Mouse (Mus musculus): ENCODE measurements at regions not wholly inside any gene's neighbourhood (a gene's known extent, or its start where the extent isn't known, plus 50 kb on each side); places are given as distances from the start of the nearest gene placed in this dataset.
"Not testable (repeated sequence)": the region's sequence is repeated elsewhere in the genome, so short reads cannot be mapped to it uniquely, and the experiment has no call there.

DNA sequence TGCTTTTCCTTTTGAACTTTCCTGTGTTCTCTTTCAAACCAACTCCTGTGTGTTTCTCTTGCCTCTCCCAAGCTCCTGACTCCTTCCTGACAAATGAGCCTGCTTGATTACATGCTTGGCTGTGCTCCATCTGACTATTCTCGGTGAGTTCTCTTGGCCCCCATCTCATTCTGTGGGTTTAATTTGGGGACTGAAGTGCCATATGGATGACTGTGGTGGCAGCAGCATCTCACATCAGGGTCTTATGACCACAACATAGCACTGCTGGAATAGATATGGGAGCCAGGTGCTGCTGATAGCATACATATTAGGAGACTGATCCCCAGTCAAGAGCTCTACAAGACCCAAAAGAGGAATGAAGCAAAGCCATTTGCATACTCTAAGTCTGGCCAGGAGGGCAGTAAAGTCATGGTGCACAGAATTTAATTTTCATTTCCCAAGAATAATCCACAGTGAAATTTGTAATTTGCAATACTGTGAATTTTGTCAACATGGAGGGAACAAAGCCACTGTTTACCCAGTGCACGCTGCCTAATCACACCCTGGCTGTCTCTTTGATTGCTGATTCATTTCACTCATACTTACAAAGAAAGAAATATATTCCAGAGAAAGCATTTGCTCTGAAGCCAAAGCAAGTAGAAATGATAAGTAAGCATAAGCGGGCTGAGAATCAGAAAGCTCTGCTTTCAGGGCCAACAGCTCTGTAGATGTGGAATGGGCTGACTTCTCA, 1478.4 kb upstream of the Gm7489 start:
- no peak for DNase-seq (ENCODE audit: low spot score in 2 of 2)

- DNase-seq (ENCODE audit: low spot score in 2 of 2) = no peak
Observed at GRCm38 (mm10) chr15:52412869-52413771, 1471.6 kb upstream of the Gm7489 start.

- DNase-seq (ENCODE audit: low spot score in 2 of 2) = no peak
Observed at GRCm38 (mm10) chr15:52425976-52426375, 1458.7 kb upstream of the Gm7489 start.

DNA sequence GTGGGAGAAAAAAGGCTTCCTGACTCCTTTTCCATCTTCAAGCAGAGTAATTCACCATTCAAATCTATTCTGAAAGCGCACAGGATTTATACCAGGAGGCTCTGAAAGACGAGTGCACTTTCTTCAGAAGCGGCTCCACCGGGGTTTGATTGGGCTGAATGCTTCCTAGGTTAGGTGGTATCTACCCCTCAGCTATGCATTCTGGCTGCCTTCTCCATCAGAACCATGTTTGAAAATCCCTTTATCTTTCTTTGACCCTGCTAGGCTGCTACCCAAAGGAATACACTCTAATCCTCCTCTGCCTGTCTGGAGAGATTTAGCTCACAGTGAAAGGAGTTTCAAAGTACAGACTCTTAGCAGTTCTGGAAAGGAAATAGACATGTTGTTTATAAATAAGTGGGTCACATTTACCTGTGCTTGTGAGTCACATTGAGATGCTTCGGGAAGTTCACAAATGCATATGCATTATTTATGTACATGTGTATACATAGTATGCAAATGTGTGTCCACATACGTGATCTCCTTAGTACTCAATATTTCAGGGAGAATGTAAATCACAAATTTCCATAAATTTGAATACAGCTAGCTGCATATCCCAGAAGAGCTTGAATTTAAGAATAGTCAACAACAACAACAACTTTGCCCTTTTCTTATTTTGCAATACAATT, 1454.1 kb upstream of the Gm7489 start:
- DNase-seq (ENCODE audit: low spot score in 2 of 2) = no peak

- DNase-seq (ENCODE audit: low spot score in 2 of 2) = no peak
Observed at GRCm38 (mm10) chr15:52433639-52434038, 1451.1 kb upstream of the Gm7489 start.

DNA sequence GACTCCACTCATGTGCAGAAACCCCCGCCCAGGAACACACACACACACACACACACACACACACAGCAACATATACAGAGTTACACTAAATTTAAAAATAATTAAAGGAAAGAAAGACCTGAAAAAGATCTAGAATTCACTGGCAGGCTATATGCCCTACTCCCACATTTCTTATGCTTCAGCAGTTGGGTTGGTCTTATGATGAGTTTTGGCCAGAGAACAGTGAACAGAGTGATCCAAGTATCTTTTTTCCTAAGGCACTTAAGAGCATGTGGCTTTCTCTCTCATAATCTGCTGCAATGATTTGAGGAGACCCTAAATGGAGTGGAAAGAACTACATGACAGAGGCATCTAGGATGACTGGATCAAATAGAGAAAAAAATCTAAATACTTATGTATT, 1446.3 kb upstream of the Gm7489 start:
- no peak for DNase-seq (ENCODE audit: low spot score in 2 of 2)

DNA sequence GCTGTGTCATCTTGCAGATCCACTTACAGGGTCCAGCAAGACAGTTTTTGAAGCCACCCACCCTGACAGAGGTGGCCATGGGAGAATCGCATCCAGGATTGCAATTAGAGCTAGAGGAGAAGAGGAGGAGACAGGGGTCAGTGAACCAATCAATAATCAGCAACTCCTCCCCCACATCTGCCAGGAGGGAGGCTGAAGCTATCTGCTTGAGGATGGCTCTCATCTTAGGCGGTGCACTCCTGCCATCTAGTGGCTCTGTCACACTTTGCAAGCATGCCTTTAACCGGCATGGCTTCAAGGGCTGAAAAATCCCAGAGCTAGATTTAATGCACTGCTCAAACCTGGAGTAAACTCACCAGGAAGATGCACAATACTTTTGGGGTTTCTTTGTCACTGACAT, 1425.9 kb upstream of the Gm7489 start:
- DNase-seq (ENCODE audit: low spot score in 2 of 2) = peak; percentile 1 to 13

GRCm38 (mm10) chr15:52459315-52459714, 1425.4 kb upstream of the Gm7489 start:
- DNase-seq (ENCODE audit: low spot score in 2 of 2) = no peak

GRCm38 (mm10) chr15:52464226-52465138, 1420.2 kb upstream of the Gm7489 start:
- DNase-seq (ENCODE audit: low spot score in 2 of 2) = no peak

DNA sequence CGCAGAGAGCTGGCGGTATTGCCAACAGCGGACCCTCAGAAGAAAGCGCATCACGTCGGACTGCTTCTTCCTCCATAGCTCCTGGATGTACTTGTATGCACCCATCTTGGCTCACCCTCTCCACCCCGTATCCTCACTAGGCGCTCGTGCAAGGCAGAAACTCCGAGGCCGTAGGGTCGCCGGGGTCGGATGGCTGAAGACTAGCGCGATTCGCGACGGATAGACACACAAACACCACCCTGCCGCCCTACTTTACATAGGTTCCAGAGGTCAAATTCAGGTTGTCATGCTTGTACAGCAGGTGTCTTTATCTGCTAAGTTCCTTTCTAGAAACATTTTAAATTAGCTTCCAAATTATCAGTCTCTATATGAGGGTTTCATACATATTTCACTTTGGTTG, 1406.6 kb upstream of the Gm7489 start:
- DNase-seq (ENCODE audit: low spot score in 2 of 2) = not testable (repeated sequence)

DNA sequence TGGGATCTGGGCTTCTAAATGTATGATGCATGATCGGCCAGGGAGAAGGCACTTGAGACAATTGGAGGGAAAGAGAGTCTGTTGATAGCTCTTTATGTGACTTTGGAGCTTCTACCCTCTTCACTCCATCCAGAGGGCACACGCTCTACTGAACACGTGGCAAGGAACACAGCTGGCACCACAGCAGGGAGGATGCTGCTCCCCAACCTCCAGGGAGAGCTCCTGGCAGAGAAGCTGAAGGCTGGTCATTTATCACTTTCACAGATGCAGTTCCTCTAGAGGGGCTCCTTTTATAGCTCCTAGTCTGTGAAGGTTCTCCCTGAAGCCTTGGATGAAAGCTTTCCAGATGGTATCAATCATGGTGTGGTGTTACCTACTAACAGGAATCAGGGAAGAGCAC, 1403.9 kb upstream of the Gm7489 start:
- DNase-seq (ENCODE audit: low spot score in 2 of 2) = no peak

GRCm38 (mm10) chr15:52483598-52484165, 1401.0 kb upstream of the Gm7489 start:
- no peak for DNase-seq (ENCODE audit: low spot score in 2 of 2)

GRCm38 (mm10) chr15:52484276-52484675, 1400.4 kb upstream of the Gm7489 start:
- no peak for DNase-seq (ENCODE audit: low spot score in 2 of 2)

DNA sequence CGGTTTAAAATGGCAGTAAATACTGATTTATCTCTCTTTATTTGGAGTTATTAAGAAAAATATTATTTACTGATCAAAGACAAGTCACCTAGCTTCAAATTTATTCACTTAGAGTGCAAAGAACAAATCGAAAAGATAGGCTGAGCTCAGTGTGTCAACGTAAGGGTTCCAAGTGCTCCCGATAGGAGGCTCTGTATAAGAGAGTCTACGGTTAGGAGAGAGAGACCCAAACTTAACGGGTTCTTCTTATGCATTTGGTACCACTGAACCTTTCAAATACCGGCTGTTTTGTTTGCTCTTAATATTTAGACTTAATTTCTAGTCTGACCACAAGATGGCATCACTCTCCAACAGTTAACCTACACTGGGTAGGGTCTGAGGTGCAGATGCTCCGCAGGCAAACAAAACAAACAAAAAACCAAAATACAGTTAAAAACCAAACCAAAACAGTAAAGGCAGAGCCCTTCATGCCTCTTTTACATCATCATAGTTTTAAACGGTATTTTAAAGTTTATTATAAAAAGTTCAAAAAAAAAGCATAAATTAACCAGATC, 1379.4 kb upstream of the Gm7489 start:
- DNase-seq (ENCODE audit: low spot score in 2 of 2) = no peak

- DNase-seq (ENCODE audit: low spot score in 2 of 2) = peak in 1 of 2 experiments; percentile 17
Observed at GRCm38 (mm10) chr15:52506930-52507329, 1377.8 kb upstream of the Gm7489 start.

DNA sequence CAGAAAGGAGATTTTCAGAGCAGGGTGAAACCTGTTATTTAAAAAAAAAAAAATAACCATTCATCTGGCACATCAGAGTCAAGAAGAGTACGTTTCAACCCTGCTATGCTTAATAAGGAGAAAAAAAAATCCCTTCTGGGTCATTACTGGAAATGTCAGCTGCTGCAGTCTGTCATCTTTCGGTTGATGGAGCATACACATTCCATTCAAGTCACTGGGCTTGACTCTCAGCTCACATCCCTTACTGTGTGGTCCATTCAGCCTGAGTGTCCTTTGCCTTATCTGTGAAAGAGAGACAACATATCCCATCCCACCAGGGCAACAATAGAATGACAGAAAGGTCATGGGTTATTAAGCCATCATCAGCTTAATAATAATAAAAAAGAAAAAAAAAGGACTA, 1376.1 kb upstream of the Gm7489 start:
- no peak for DNase-seq (ENCODE audit: low spot score in 2 of 2)

DNA sequence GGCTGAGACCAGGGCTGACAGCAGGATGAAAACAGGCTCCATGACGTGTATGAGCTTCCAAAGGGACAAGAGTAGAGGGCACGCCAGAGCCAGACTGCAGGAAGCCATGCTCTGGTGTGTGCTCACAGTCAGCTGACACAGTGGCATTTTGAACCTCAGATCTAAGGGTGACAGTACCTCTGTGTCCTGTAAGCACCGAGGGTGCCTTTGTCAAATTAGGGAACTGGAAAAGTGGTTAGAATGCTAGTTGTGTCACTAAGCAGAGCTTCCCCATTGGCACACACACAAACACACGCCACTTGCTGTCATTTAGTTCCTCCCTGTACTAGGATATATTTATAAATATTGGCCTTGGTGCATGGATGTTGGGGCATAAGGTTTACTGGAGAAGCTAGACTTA, 1374.6 kb upstream of the Gm7489 start:
- no peak for DNase-seq (ENCODE audit: low spot score in 2 of 2)

DNA sequence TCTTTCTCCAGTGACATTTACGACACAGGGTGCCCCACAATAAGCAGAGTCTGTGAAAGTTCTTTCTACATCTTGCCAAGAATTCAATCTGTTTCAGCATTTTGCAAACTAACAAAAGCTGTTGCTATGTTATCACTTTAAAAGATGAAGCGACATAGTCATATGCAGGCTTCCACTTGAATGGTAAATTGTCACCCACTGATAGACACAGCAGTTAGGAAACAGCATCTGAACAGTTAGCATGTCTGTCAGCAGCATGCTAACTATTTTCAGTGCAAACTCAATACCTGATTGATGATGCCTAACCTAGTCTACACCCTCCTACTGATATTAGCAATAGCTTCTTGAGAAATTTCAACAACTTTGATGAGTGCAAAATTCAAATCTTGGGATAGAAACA, 1348.1 kb upstream of the Gm7489 start:
- DNase-seq (ENCODE audit: low spot score in 2 of 2) = no peak

DNA sequence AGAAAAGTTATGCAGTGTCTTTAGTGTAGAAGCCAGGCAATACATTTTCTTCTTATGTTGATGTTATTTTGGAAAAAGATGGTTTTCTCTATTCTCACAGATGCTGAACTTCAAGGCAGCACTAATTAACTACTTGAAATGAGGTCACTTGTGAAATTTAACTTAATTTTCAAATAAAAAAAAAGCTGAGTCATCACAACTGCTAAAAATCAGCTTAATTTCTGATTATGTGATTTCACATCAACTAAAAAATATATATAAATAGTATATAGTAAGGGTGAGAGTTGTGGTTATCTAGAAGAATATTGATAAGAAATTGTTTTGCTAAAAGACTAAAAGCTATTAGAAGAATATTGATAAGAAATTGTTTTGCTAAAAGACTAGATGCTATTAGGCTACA, 1326.0 kb upstream of the Gm7489 start:
- DNase-seq (ENCODE audit: low spot score in 2 of 2) = no peak

- no peak for DNase-seq (ENCODE audit: low spot score in 2 of 2)
Observed at GRCm38 (mm10) chr15:52564078-52564477, 1320.6 kb upstream of the Gm7489 start.

GRCm38 (mm10) chr15:52565449-52565851, 1319.3 kb upstream of the Gm7489 start:
- DNase-seq (ENCODE audit: low spot score in 2 of 2) = peak; percentile 18 to 33
